ENCODE assay signal across 8 mouse cellular contexts in genomic region chr12:111377376-111377973, GRCm38 (mm10). TPM values are rescaled to one million over a fixed set of nuclear protein-coding genes. Genes with fewer than 3 reads are reported as not detected.
A peak's percentile ranks its signal among the peaks of the same experiment; 100 is the strongest.
DNase-seq lines count a peak whose midpoint lies in the region; ATAC-seq and TF ChIP-seq lines count a peak whose summit lies in the region.

Gene Cdc42bpb (minus strand): TSS chr12:111377718.

- H3K4me1 ChIP-seq in forebrain, embryonic 12.5 days, result peaks cover 36% of the 10 kb centered on the region
- H3K4me1 ChIP-seq in heart, embryonic 16.5 days (ENCODE audit: control insufficient read depth, insufficient read depth, low read length), result peaks cover 26% of the 10 kb centered on the region
- H3K4me1 ChIP-seq in liver, embryonic 14.5 days (replicated peaks; ENCODE audit: control insufficient read depth in 2 of 2, insufficient read depth in 2 of 2, low read length in 1 of 2), result peaks cover 0 to 5% of the 10 kb centered on the region in 2 experiments; a peak in 1 of 4 replicates
- H3K4me1 ChIP-seq in neural tube, embryonic 11.5 days (ENCODE audit: control insufficient read depth, insufficient read depth, low read length), result peaks cover 10% of the 10 kb centered on the region; the same call in 1 of the 2 replicates
- no peaks in the 10 kb centered on the region; the same call in 1 of the 2 replicates for H3K4me1 ChIP-seq in stomach, postnatal 0 days (replicated peaks; ENCODE audit: control insufficient read depth, insufficient read depth)

- H3K36me3 ChIP-seq in forebrain, embryonic 12.5 days (replicated peaks), result no peaks in the 10 kb centered on the region
- H3K36me3 ChIP-seq in heart, embryonic 16.5 days (ENCODE audit: control insufficient read depth, insufficient read depth), result no peaks in the 10 kb centered on the region
- H3K36me3 ChIP-seq in liver, embryonic 14.5 days (replicated peaks; ENCODE audit: control insufficient read depth, insufficient read depth, low read depth), result no peaks in the 10 kb centered on the region
- H3K36me3 ChIP-seq in neural tube, embryonic 11.5 days (ENCODE audit: control insufficient read depth, insufficient read depth, low read length), result no peaks in the 10 kb centered on the region
- no peaks in the 10 kb centered on the region for H3K36me3 ChIP-seq in stomach, postnatal 0 days (ENCODE audit: control insufficient read depth, insufficient read depth, low read length)

- H3K4me3 ChIP-seq in forebrain, embryonic 12.5 days (replicated peaks), result peak within 1 kb of the TSS; percentile 84
- peak within 1 kb of the TSS; percentile 98 for H3K4me3 ChIP-seq in heart, embryonic 16.5 days (ENCODE audit: low read length)
- peak within 1 kb of the TSS; percentile 65 to 80 for H3K4me3 ChIP-seq in liver, embryonic 14.5 days (ENCODE audit: insufficient read depth in 1 of 2, low read depth in 2 of 2, low read length in 2 of 2)
- peak within 1 kb of the TSS; percentile 97 for H3K4me3 ChIP-seq in neural tube, embryonic 11.5 days (ENCODE audit: low read depth, low read length)
- H3K4me3 ChIP-seq in stomach, postnatal 0 days (ENCODE audit: low read depth, low read length), result peak within 1 kb of the TSS; percentile 97

- H3K4me2 ChIP-seq in forebrain, embryonic 12.5 days, result peak within 1 kb of the TSS; percentile 98
- peak within 1 kb of the TSS; percentile 89 for H3K4me2 ChIP-seq in heart, embryonic 16.5 days (ENCODE audit: low read depth, low read length)
- peak within 1 kb of the TSS; percentile 66 for H3K4me2 ChIP-seq in liver, embryonic 14.5 days (ENCODE audit: low read depth)
- H3K4me2 ChIP-seq in neural tube, embryonic 11.5 days (ENCODE audit: low read depth), result peak within 1 kb of the TSS; percentile 90
- peak within 1 kb of the TSS; percentile 73 for H3K4me2 ChIP-seq in stomach, postnatal 0 days (replicated peaks; ENCODE audit: low read depth)

- WGBS in forebrain, embryonic 12.5 days, result 0% methylated on average over 43 of the region's 94 CpGs
- WGBS in heart, embryonic 16.5 days, result under 1% methylated on average over 93 of the region's 94 CpGs
- WGBS in liver, embryonic 14.5 days (ENCODE audit: insufficient replicate concordance), result 0% methylated on average over 78 of the region's 94 CpGs
- WGBS in neural tube, embryonic 11.5 days, result under 1% methylated on average over 82 of the region's 94 CpGs
- WGBS in stomach, postnatal 0 days, result under 1% methylated on average over 82 of the region's 94 CpGs

- peak within 1 kb of the TSS; percentile 94 for H3K27ac ChIP-seq in forebrain, embryonic 12.5 days
- H3K27ac ChIP-seq in heart, embryonic 16.5 days (ENCODE audit: low read length), result peak within 1 kb of the TSS; percentile 98
- no peak within 1 kb of the TSS for H3K27ac ChIP-seq in liver, embryonic 14.5 days
- H3K27ac ChIP-seq in neural tube, embryonic 11.5 days (ENCODE audit: low read depth, low read length), result peak within 1 kb of the TSS; percentile 86
- peak within 1 kb of the TSS; percentile 98 for H3K27ac ChIP-seq in stomach, postnatal 0 days (replicated peaks)

- H3K9ac ChIP-seq in forebrain, embryonic 12.5 days, result peak within 1 kb of the TSS; percentile 89
- peak within 1 kb of the TSS; percentile 98 for H3K9ac ChIP-seq in heart, embryonic 16.5 days (ENCODE audit: low read length)
- H3K9ac ChIP-seq in liver, embryonic 14.5 days (replicated peaks), result peak within 1 kb of the TSS; percentile 35
- peak within 1 kb of the TSS; percentile 89 for H3K9ac ChIP-seq in neural tube, embryonic 11.5 days (ENCODE audit: low read length)
- H3K9ac ChIP-seq in stomach, postnatal 0 days (ENCODE audit: low read length), result peak within 1 kb of the TSS; percentile 97

- H3K9me3 ChIP-seq in forebrain, embryonic 12.5 days, result no peaks in the 10 kb centered on the region
- no peaks in the 10 kb centered on the region for H3K9me3 ChIP-seq in heart, embryonic 16.5 days (replicated peaks; ENCODE audit: control insufficient read depth, low read length)
- H3K9me3 ChIP-seq in liver, embryonic 14.5 days (ENCODE audit: control insufficient read depth, low read length), result no peaks in the 10 kb centered on the region
- H3K9me3 ChIP-seq in neural tube, embryonic 11.5 days (ENCODE audit: control insufficient read depth, low read length), result no peaks in the 10 kb centered on the region
- H3K9me3 ChIP-seq in stomach, postnatal 0 days (ENCODE audit: control insufficient read depth, low read length), result no peaks in the 10 kb centered on the region

- peak; percentile 96 for ATAC-seq in forebrain, embryonic 12.5 days (ENCODE audit: low FRiP score)
- peak; percentile 91 for ATAC-seq in heart, embryonic 16.5 days (replicated peaks; ENCODE audit: extremely low read depth, insufficient read depth, low FRiP score)
- peak; percentile 82 for ATAC-seq in liver, embryonic 14.5 days (ENCODE audit: insufficient read depth)
- ATAC-seq in neural tube, embryonic 11.5 days (ENCODE audit: insufficient read depth, low FRiP score, low TSS enrichment), result peak; percentile 95
- peak; percentile 97 for ATAC-seq in stomach, postnatal 0 days (ENCODE audit: low FRiP score, low TSS enrichment)

- peak; percentile 49 to 52 for DNase-seq in B cell, adult 2 months
- peak; percentile 85 for DNase-seq in brain, embryonic 18.5 days (ENCODE audit: low read depth, low spot score)
- peak; percentile 95 to 98 for DNase-seq in kidney, postnatal 36 days
- peak in 2 of 3 experiments; percentile 35 to 42 for DNase-seq in liver, embryonic 14.5 days (ENCODE audit: low read depth in 3 of 3, low spot score in 3 of 3)
- DNase-seq in neural tube, embryonic 11.5 days (ENCODE audit: low spot score), result peak; percentile 97
- DNase-seq in stomach, postnatal 0 days (ENCODE audit: low spot score), result peak; percentile 94

- H3K27me3 ChIP-seq in forebrain, embryonic 12.5 days, result 0 out of 2 replicates have a peak, but pooled peaks cover 5% of the 10 kb centered on the region
- no peaks in the 10 kb centered on the region for H3K27me3 ChIP-seq in heart, embryonic 16.5 days (ENCODE audit: control insufficient read depth, insufficient read depth, low read length)
- peaks cover 42% of the 10 kb centered on the region for H3K27me3 ChIP-seq in liver, embryonic 14.5 days (ENCODE audit: control insufficient read depth, insufficient read depth, low read length)
- no peaks in the 10 kb centered on the region for H3K27me3 ChIP-seq in neural tube, embryonic 11.5 days (ENCODE audit: control insufficient read depth, insufficient read depth, low read length)
- no peaks in the 10 kb centered on the region for H3K27me3 ChIP-seq in stomach, postnatal 0 days (ENCODE audit: control insufficient read depth, insufficient read depth, low read length)

- TF ChIP-seq CTCF in liver, embryonic 14.5 days (IDR thresholded peaks at IDR 0.05; ENCODE audit: low read depth), result no peak
- no peak for TF ChIP-seq CTCF in stomach, postnatal 0 days (IDR thresholded peaks at IDR 0.05; ENCODE audit: low read depth)

- TF ChIP-seq EP300 in liver, embryonic 14.5 days (IDR thresholded peaks at IDR 0.05; ENCODE audit: low read depth), result no peak
- TF ChIP-seq EP300 in stomach, postnatal 0 days (optimal IDR thresholded peaks at IDR 0.05), result no peak

RNA-seq across cellular contexts. Expression of gene Cdc42bpb, which starts in this region (rescaled TPM):
- polyA plus RNA-seq in forebrain, embryonic 12.5 days (2016; fragmentation: Nextera tagmentation; extraction: Ambion mirVana), result 38.9 and 41.6 TPM in 2 replicates
- 19.6 and 27.3 TPM in 2 replicates for polyA plus RNA-seq in heart, embryonic 16.5 days (2015; fragmentation: Nextera tagmentation; extraction: Ambion mirVana)
- 22.5 and 23.2 TPM in 2 replicates for polyA plus RNA-seq in liver, embryonic 14.5 days (2012; rRNA removed)
- 5.3 and 6.6 TPM in 2 replicates for polyA plus RNA-seq in liver, embryonic 14.5 days (2014; fragmentation: Nextera tagmentation; extraction: Ambion mirVana)
- polyA plus RNA-seq in neural tube, embryonic 11.5 days (2014; fragmentation: Nextera tagmentation; extraction: Ambion mirVana), result 36.7 and 37.2 TPM in 2 replicates
- 18.6 and 18.7 TPM in 2 replicates for polyA plus RNA-seq in stomach, postnatal 0 days (2015; fragmentation: Nextera tagmentation; extraction: Ambion mirVana)

Comparison
In these comparisons a context has a peak if more than half of its experiments do, and no peak if none do; other contexts are left out.
1. DNase-seq: peak in every context shown above with its lines; median percentile 97 in neural tube, embryonic 11.5 days; 96 in kidney, postnatal 36 days; 94 in stomach, postnatal 0 days; 85 in brain, embryonic 18.5 days; 50 in B cell, adult 2 months; 38 in liver, embryonic 14.5 days.
2. H3K9ac ChIP-seq: peak in every context shown above with its lines; median percentile 98 in heart, embryonic 16.5 days; 97 in stomach, postnatal 0 days; 89 in forebrain, embryonic 12.5 days; 89 in neural tube, embryonic 11.5 days; 35 in liver, embryonic 14.5 days.